Mouse (Mus musculus): ENCODE data around the gene Pogk. TPM values are rescaled to one million over a fixed set of nuclear protein-coding genes. Genes with fewer than 3 reads are reported as not detected.

Pogk gene
- polyA plus RNA-seq, 1 experiment from 2014 or later = 31.0 TPM

- Histone ChIP-seq H3K4me3 (peak overlapping the region; percentile 96), H3K9ac (peak overlapping the region; percentile 79), H3K27me3 (no peaks in the 10 kb centered on the region), H3K9me3 (no peaks in the 10 kb centered on the region), H3K36me3 (peaks cover 12% of the 10 kb centered on the region), H3K4me2 (replicated peaks) (peak overlapping the region; percentile 59), H3K4me1 (peaks cover 15% of the 10 kb centered on the region), H3K27ac (peak overlapping the region; percentile 92)
- no peak for ATAC-seq (ENCODE audit: insufficient number of reproducible peaks, insufficient read depth, low FRiP score, low TSS enrichment)
- 3% methylated on average over 20 of the region's 21 CpGs for WGBS
Measured at GRCm38 (mm10) chr1:166378431-166379012, 31.1 kb downstream of the Pogk start.

GRCm38 (mm10) chr1:166377171-166377570, 32.5 kb downstream of the Pogk start:
- H3K9me3 ChIP-seq = no peaks in the 10 kb centered on the region
- no peaks in the 10 kb centered on the region for H3K36me3 ChIP-seq
- H3K4me1 ChIP-seq = peaks cover 15% of the 10 kb centered on the region
- H3K4me2 ChIP-seq (replicated peaks) = no peak overlapping the region
- H3K4me3 ChIP-seq = no peak overlapping the region
- H3K27me3 ChIP-seq = no peaks in the 10 kb centered on the region
- no peak for ATAC-seq (ENCODE audit: insufficient number of reproducible peaks, insufficient read depth, low FRiP score, low TSS enrichment)
- no peak overlapping the region for H3K27ac ChIP-seq
- no peak overlapping the region for H3K9ac ChIP-seq
- 72% methylated on average over 6 of the region's 6 CpGs for WGBS

DNA sequence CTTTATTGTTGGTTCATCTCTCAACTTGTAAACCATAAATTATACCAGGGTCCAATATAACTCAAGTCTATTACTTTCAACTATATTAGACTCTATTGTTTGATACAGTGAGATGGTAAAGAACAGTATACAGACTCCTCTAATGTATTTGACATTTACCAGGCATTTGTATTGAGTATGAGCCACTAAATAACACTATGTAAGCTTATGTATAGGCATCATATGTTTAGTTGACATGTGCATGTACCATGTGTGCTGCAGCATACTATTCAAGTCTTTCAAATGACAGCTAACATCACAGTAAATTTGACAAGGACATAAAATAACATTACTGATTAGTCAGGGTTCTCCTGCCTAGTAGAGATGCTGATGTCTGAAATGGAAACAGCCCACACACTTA, 46.5 kb downstream of the Pogk start:
- H3K4me1 ChIP-seq = no peaks in the 10 kb centered on the region
- H3K9ac ChIP-seq = no peak overlapping the region
- H3K4me2 ChIP-seq (replicated peaks) = no peak overlapping the region
- no peak overlapping the region for H3K4me3 ChIP-seq
- H3K36me3 ChIP-seq = no peaks in the 10 kb centered on the region
- H3K27ac ChIP-seq = no peak overlapping the region
- H3K27me3 ChIP-seq = peaks cover 4% of the 10 kb centered on the region; the same call in 1 of the 2 replicates
- no peak for ATAC-seq (ENCODE audit: insufficient number of reproducible peaks, insufficient read depth, low FRiP score, low TSS enrichment)
- H3K9me3 ChIP-seq = no peaks in the 10 kb centered on the region

DNA sequence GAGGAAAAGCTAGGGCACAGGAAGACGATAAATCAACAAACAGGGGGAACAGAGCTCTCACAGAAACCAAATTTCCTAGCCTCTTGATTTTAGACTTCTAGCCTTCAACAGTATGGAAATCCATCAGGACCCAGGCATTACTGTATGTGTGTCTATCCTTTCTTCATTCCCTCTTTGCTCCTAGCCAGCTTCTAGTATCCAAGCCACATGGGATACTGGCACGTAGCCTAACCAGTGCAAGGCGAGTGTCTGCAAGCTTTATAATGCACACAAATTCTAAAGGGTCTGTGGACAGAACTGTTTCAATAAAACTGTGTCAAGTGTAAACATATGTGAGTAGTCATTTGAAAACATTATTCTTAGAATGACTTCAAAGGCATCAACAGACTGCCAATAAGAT, 47.0 kb downstream of the Pogk start:
- H3K9me3 ChIP-seq = no peaks in the 10 kb centered on the region
- no peaks in the 10 kb centered on the region for H3K4me1 ChIP-seq
- H3K4me3 ChIP-seq = no peak overlapping the region
- H3K27ac ChIP-seq = no peak overlapping the region
- WGBS = 68% methylated on average over 3 of the region's 3 CpGs
- no peaks in the 10 kb centered on the region for H3K36me3 ChIP-seq
- no peak overlapping the region for H3K9ac ChIP-seq
- ATAC-seq (ENCODE audit: insufficient number of reproducible peaks, insufficient read depth, low FRiP score, low TSS enrichment) = no peak
- H3K27me3 ChIP-seq = peaks cover 4% of the 10 kb centered on the region; the same call in 1 of the 2 replicates
- H3K4me2 ChIP-seq (replicated peaks) = no peak overlapping the region

GRCm38 (mm10) chr1:166361842-166362241, 47.8 kb downstream of the Pogk start:
- Histone ChIP-seq H3K9me3 (no peaks in the 10 kb centered on the region), H3K27ac (no peak overlapping the region), H3K9ac (no peak overlapping the region), H3K4me2 (replicated peaks) (no peak overlapping the region), H3K36me3 (no peaks in the 10 kb centered on the region), H3K27me3 (peaks cover 4% of the 10 kb centered on the region; the same call in 1 of the 2 replicates), H3K4me1 (no peaks in the 10 kb centered on the region), H3K4me3 (no peak overlapping the region)
- no peak for ATAC-seq (ENCODE audit: insufficient number of reproducible peaks, insufficient read depth, low FRiP score, low TSS enrichment)
- 71% methylated on average over 3 of the region's 3 CpGs for WGBS

- H3K9me3 ChIP-seq = no peaks in the 10 kb centered on the region
- no peak overlapping the region for H3K9ac ChIP-seq
- 82% methylated on average over 5 of the region's 5 CpGs for WGBS
- ATAC-seq (ENCODE audit: insufficient number of reproducible peaks, insufficient read depth, low FRiP score, low TSS enrichment) = no peak
- no peaks in the 10 kb centered on the region for H3K4me1 ChIP-seq
- no peaks in the 10 kb centered on the region for H3K36me3 ChIP-seq
- H3K4me3 ChIP-seq = no peak overlapping the region
- H3K27ac ChIP-seq = no peak overlapping the region
- peaks cover 4% of the 10 kb centered on the region; the same call in 1 of the 2 replicates for H3K27me3 ChIP-seq
- H3K4me2 ChIP-seq (replicated peaks) = no peak overlapping the region
Measured at GRCm38 (mm10) chr1:166360896-166361295, 48.8 kb downstream of the Pogk start.

- no peaks in the 10 kb centered on the region for H3K36me3 ChIP-seq
- peaks cover 4% of the 10 kb centered on the region; the same call in 1 of the 2 replicates for H3K27me3 ChIP-seq
- no peak overlapping the region for H3K9ac ChIP-seq
- H3K27ac ChIP-seq = no peak overlapping the region
- 24% methylated on average over 14 of the region's 14 CpGs for WGBS
- H3K4me3 ChIP-seq = no peak overlapping the region
- no peaks in the 10 kb centered on the region for H3K4me1 ChIP-seq
- peak; percentile 77; the same call in 1 of the 2 replicates for ATAC-seq (ENCODE audit: insufficient number of reproducible peaks, insufficient read depth, low FRiP score, low TSS enrichment)
- no peak overlapping the region for H3K4me2 ChIP-seq (replicated peaks)
- no peaks in the 10 kb centered on the region for H3K9me3 ChIP-seq
Measured at GRCm38 (mm10) chr1:166360157-166360855, 49.4 kb downstream of the Pogk start.

DNA sequence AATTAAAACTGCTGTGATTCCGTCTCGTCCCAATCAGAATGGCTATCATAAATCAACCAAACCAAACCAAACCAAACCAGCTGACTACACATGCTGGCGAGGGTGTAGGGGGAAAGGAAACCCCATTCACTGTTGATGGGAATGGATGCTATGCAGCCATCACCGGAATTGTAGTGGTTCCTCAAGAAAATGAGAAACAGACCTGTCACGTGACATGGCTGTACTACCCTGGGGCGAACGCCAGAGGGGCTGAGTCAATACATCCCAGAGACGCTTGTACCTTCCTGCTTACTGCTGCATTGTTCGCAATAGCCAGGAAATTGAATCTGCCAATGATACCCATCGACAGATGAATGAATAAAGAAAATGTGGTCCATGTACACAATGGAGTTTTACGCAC, 59.9 kb downstream of the Pogk start:
- no peak for ATAC-seq (ENCODE audit: insufficient number of reproducible peaks, insufficient read depth, low FRiP score, low TSS enrichment)
- H3K27me3 ChIP-seq = no peaks in the 10 kb centered on the region
- no peaks in the 10 kb centered on the region for H3K36me3 ChIP-seq
- no peak overlapping the region for H3K27ac ChIP-seq
- H3K9me3 ChIP-seq = no peaks in the 10 kb centered on the region
- H3K9ac ChIP-seq = no peak overlapping the region
- H3K4me3 ChIP-seq = no peak overlapping the region
- H3K4me2 ChIP-seq (replicated peaks) = no peak overlapping the region
- 48% methylated on average over 11 of the region's 11 CpGs for WGBS
- 0 out of 2 replicates have a peak, but pooled peaks cover 10% of the 10 kb centered on the region for H3K4me1 ChIP-seq

DNA sequence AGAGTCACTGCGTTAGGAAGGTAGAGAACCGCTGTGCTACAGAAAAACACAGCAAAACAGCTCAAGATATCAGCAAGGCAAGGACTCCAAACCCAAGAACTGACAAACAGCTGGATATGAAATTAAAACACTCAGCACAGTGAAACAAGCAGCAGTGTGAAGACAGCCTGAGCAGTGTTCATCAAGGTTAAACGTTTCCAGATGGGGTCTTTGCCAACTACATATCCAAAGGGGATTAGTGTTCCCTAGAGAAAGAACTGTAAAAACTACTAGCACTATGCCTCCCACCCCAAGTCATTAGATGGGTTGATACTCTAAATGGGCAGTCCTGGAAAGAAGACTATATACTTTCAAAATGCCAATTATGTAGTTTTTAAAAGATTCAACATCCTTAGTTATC, 60.3 kb downstream of the Pogk start:
- H3K36me3 ChIP-seq = no peaks in the 10 kb centered on the region
- H3K4me1 ChIP-seq = 0 out of 2 replicates have a peak, but pooled peaks cover 10% of the 10 kb centered on the region
- WGBS = 49% methylated on average over 3 of the region's 3 CpGs
- no peak overlapping the region for H3K9ac ChIP-seq
- H3K27me3 ChIP-seq = no peaks in the 10 kb centered on the region
- H3K9me3 ChIP-seq = no peaks in the 10 kb centered on the region
- H3K4me2 ChIP-seq (replicated peaks) = no peak overlapping the region
- 0 out of 2 replicates have a peak, but pooled peaks have one; percentile 6 for ATAC-seq (ENCODE audit: insufficient number of reproducible peaks, insufficient read depth, low FRiP score, low TSS enrichment)
- no peak overlapping the region for H3K27ac ChIP-seq
- H3K4me3 ChIP-seq = no peak overlapping the region

DNA sequence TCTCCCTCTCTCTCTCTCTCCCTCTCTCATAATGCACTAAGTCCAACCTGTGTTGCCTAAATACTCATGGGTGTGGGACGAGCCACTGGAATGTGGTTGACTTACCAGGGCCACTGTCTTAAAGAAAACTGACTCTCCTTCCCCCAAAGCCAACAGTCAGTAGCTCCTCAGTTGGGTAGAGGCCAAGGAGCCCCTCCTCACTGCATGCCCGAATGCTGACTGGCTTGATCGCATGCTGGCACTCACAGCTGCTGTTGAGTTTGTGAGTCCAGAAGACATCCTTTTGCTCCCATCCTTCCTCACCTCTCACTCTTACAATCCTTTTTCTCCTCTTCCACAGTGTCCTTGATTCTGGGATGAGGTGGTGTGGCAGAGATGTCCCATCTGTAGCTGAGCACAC, 62.8 kb downstream of the Pogk start:
- Histone ChIP-seq H3K27me3 (no peaks in the 10 kb centered on the region), H3K4me2 (replicated peaks) (no peak overlapping the region), H3K9ac (no peak overlapping the region), H3K9me3 (no peaks in the 10 kb centered on the region), H3K36me3 (no peaks in the 10 kb centered on the region), H3K4me3 (no peak overlapping the region), H3K27ac (no peak overlapping the region), H3K4me1 (0 out of 2 replicates have a peak, but pooled peaks cover 10% of the 10 kb centered on the region)
- 85% methylated on average over 3 of the region's 3 CpGs for WGBS
- no peak for ATAC-seq (ENCODE audit: insufficient number of reproducible peaks, insufficient read depth, low FRiP score, low TSS enrichment)

- Histone ChIP-seq H3K27me3 (no peaks in the 10 kb centered on the region), H3K4me2 (replicated peaks) (no peak overlapping the region), H3K4me3 (no peak overlapping the region), H3K9me3 (no peaks in the 10 kb centered on the region), H3K9ac (no peak overlapping the region), H3K36me3 (no peaks in the 10 kb centered on the region), H3K4me1 (0 out of 2 replicates have a peak, but pooled peaks cover 10% of the 10 kb centered on the region), H3K27ac (no peak overlapping the region)
- 93% methylated on average over 6 of the region's 6 CpGs for WGBS
- no peak for ATAC-seq (ENCODE audit: insufficient number of reproducible peaks, insufficient read depth, low FRiP score, low TSS enrichment)
Measured at GRCm38 (mm10) chr1:166345602-166346001, 64.1 kb downstream of the Pogk start.
